Mouse (Mus musculus) hindlimb bud, embryonic 11.5 days (tissue): Measurements from ENCODE around the gene Cd276.

Experiments
- DNase-seq: peaks from one replicate; pipeline ENCODE4 v3.0.0-alpha.2; 2012; ENCODE audit warnings: low read depth, low spot score; ENCODE audit errors: extremely low spot score

The Cd276 gene

DNA sequence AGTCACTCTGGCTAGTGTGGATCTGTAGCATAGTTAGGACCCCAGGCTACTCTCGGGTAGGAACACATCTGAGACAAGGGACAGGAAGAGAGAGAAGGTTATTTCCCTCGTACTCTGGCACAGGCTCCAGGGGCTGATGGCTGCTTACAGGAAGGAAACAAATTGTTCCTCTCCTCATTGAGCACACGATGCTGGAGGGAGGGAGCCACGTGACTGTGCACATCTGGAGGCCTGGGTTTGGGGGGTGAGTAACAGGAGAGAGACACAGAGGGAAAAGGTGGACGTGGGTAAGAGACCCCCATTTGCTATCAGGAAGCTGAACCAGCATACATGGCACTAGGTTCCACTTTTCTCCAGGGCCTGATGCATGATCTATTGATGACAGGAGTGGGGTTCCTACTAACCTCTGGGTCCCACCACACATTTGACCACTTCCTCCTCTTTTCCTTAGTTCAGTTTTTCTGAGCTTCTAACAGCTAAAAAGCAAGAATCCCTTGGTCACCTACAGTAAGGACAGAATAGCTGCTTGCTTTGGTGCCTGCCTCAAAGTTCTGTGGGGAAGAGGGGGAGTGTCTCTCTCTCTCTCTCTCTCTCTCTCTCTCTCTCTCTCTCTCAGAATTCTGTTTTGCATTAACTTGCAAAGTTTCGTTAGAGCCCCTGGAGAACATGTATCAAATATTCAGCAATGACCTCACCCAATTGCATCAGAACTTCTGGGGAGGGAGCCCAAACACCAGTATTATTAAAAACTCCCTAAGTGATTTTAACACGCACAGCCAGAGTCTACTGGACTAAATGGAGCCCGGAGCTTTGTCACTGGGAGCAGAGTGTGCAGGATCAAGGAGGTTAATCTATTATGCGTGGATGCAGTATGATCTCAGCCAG, 37.1 kb downstream of the Cd276 start:
- DNase-seq, result no peak

- DNase-seq, result no peak
Measured at GRCm38 (mm10) chr9:58516480-58516879, 38.8 kb downstream of the Cd276 start.

- DNase-seq, result no peak
Measured at GRCm38 (mm10) chr9:58513749-58514148, 41.5 kb downstream of the Cd276 start.

DNA sequence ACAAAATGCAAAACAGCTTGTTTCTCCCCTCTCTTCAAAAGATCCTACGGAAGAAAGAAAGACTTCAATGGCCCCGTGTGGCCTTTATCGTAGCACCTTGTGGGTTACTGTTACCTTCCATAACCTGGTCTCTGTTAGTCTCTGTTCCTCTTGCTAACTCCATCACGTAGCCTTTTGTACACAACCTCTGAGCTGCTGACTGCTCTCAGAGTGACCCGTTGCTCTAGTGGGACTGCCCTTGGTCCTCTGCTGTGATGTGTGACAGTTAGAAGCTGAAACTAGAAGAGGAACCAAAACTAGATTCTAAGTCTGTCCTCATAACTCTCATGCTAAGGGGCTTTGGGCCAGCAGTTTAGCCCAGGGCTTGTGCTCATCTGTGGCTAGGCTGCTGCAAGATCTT, 44.8 kb downstream of the Cd276 start:
- no peak for DNase-seq

GRCm38 (mm10) chr9:58507216-58508005, 47.8 kb downstream of the Cd276 start:
- no peak for DNase-seq

GRCm38 (mm10) chr9:58500946-58501345, 54.3 kb downstream of the Cd276 start:
- no peak for DNase-seq

- DNase-seq, result no peak
Measured at GRCm38 (mm10) chr9:58497942-58498341, 57.3 kb downstream of the Cd276 start.

GRCm38 (mm10) chr9:58496470-58497182, 58.6 kb downstream of the Cd276 start:
- DNase-seq, result no peak

DNA sequence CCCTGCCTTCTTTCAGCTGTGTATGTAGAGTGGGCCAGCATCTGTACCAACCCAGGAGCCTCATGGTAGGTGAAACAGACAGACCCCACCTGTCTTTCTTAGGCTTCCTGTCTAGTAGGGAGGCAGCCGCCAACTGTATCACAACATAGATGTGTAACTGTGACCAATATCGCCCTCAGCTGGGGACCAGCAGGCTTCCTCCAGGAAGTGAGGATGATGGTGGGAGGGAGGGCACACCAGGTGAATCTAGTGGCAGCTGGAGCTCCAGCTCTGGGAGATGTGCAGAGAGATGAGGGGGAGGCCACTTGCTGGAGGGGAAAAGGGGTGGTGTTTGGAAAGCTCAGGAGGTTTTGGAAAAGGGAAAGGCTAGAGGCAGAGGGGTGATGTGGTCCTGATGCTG, 60.2 kb downstream of the Cd276 start:
- no peak for DNase-seq

- DNase-seq, result no peak
Measured at GRCm38 (mm10) chr9:58490391-58490790, 64.8 kb downstream of the Cd276 start.

DNA sequence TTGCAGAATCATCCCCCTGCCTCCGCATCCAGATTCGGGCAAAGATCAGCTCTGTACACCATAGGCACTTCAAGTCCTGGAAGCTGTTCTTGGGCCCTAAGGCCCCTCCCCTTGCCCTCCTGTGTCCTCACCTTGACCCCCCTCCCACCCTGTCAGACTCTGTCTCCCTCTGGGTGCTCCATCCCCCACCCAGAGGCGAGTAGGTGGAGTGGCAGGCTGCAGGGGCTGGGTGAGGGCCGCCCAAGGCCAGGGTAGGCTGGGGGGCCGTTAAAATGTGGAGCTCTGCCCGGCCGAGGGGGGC, 65.4 kb downstream of the Cd276 start:
- no peak for DNase-seq

- DNase-seq, result no peak
Measured at GRCm38 (mm10) chr9:58489133-58489864, 65.9 kb downstream of the Cd276 start.

DNA sequence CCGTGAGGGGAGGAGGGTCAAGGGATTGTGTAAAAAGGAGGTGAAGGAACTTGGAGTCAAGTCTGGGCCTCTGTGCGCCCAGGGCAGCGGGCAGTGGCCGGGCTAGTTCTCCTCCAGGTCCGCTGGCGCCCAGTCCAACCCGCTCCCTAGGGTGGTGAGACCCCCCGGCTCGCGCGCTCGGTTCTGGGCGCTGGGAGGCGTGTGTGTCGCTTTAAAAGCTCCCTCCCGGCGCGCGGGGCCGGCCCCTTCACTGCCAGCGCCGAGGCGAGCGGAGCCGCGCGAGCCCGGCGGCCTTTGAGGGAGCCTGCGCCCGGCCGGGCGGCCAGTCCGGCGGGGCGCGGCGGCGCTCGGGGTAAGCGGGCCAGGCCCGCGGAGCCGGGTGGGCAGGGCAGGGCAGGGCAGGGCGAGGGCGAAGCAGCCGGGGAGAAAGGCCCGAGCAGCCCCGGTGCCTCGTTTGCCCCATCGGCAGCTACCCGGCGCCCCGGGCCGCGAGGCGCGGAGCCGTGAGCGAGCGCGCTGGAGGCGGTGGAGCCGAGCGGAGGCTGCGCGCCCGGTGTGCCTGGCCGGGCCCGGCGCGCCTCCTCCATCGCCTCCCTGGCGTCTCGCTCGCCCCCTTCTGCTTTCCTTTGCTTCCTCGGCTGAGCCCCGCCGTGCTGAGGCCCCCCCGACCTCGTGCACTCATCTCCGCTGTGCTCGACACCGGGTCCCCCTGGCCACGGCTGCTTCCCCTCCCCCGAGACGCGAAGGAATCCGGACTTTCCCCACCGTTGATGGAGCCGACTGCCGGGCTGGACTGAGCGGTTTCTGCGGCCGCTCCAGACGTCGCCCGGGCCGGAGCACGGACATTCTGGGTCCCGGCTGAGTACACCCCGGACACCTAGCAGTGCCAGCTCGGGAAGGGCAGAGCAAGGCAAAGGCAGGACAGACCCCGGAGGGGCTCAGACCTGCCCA, 67.1 kb downstream of the Cd276 start, which contains the start of gene Insyn1:
Gene Insyn1, plus strand, starts transcription at position 753 of the 951 bp plus-strand sequence.
- no peak for DNase-seq

- DNase-seq, result no peak
Measured at GRCm38 (mm10) chr9:58487076-58487475, 68.2 kb downstream of the Cd276 start.
